Mouse (Mus musculus): Measurements from ENCODE around the gene Pid1.

GRCm38 (mm10) chr1:84395928-84396327 lies 31.9 kb upstream of the Pid1 start:
- TF ChIP-seq FLI1 (IDR thresholded peaks at IDR 0.05; ENCODE audit: low read length) (no peak), GATA1 (IDR thresholded peaks at IDR 0.05; ENCODE audit: borderline replicate concordance, low read length) (no peak)
